Mouse (Mus musculus) lung, postnatal 10 days (tissue): ENCODE data around the gene Polg.
A peak's percentile ranks its signal among the peaks of the same experiment; 100 is the strongest.

Experiments
- DNase-seq: peaks from one replicate; pipeline ENCODE4 v3.0.0; 2021

The Polg gene

DNA sequence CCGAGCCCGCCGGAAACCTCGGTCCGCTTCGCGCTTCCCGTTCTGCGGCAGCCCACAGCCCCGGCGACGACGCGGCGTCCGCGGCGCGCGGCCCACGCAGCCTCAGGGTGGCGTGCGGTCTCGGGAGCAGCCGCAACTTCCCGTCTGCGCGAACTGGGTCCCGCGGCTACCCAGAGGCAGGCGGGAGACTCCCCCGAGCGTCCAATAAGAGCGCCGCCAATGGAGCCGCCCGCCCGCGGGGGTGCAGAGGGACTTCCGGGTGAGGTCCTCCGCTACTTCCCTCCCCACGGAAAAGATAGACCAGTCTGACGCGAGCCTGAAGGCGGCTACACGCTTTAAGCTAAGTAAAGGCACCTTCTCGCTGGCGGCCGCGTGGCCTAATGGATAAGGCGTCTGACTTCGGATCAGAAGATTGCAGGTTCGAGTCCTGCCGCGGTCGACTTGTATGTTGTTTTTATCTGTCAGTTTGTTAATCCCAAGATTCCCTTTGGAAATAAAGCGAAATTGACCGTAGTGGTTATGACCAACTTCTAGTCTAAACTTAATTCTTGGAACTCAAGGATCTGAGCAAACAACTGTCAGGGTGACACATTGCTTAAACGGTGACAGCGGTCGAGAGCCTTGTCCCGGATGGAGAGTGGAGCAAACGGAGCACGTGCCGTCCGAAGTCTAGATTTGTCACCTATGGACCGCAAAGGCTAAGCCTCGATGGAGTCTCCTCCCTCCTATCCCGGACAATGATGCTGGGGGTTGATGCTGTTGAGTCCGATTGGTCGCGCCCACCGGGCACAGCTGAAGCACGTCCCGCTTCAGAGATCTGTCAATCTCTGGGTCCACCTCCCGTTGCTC, at the start of gene Polg:
Gene Polg (minus strand): TSS at position 310 of the 849 bp plus-strand sequence.
- peak; percentile 99 for DNase-seq

DNA sequence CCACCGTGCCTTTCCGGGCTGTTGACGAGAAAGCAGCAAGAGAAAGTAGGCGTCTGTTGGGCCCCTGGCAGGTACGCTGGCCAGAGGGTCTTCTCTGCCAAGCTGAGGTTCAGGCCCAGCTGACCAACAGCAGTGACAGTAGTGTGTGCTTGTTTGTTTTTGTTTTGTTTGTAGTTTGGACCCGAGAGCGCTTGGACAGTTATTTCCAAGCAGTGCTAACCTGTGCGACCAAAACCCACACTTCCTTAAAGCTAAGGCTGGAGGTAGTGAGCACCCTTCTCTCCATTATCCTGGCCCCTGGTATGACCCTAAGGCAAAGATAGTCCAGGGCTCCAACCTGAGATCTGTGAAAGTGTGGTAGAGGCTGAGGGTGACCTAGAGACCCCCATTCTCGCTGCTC, 49.7 kb upstream of the Polg start:
- no peak for DNase-seq

DNA sequence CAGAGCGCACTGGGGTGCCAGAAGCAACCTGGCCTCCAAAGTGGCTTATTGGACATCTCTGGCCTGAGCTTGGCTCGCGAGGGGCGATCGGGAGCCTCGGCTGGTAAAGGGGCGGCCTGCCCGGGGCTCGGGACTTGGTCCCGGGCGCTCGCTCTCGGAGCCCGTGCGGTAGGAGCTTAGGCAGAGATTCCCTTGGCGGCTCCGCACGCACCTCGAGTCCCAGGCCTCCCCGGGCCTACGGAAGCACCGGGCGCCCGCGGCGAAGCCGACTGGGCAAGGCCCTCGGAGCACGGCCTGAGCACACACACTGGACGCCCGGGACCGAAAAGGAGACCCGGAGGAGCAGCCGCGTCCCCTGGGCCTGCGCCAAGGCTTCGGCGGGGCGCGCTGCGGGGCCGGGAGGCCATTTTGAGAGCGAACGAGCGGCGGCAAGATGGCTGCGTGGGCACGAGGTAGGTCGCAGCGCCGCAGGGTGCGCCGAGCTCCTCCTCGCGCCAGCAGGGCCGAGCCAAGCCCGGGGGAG, 49.1 kb upstream of the Polg start:
- DNase-seq: no peak

DNA sequence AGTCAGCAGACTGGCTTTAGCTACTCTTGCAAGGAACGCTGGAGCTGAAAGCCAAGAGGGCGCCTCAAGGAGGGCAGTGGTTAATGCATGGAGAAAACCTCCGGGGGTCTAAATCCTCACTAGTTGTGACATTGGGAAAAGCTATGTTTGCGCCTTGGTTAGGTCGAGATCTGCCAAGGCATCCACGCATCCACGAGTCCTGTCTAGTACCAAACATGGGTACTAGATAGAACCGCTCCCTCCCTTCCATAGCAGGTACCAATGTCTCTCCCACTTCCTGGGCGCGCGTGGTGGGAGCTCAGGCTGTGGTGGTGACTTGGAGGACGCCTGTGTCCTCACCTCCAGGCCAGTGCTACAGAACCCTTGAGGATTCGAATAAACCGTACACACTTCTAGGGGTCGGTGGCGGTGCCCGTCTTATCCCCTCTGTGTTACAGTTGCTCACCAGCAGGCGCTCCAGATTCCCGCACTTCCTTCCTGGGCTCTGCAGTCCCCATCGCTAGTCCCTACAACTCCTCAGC, 48.3 kb upstream of the Polg start:
- no peak for DNase-seq

DNA sequence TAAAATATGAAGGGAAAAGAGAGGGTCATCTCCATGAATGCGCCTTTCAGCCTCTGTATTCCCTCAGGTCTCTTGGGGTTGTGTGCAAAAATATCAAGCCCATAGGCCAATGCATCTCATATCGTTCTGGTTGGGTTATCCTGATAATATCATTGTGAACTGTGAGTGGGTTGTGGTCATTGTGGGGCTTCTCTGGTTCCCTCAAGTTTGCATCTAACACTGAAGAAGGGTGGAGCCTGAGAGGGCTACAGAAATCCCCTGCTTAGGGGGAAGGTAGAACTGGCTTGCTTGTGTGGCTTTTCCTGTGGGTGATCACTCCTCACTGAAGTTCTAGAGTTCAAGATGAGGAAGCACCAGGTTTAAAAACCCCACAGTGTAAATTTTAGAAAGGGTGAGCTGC, 47.3 kb upstream of the Polg start:
- no peak for DNase-seq

DNA sequence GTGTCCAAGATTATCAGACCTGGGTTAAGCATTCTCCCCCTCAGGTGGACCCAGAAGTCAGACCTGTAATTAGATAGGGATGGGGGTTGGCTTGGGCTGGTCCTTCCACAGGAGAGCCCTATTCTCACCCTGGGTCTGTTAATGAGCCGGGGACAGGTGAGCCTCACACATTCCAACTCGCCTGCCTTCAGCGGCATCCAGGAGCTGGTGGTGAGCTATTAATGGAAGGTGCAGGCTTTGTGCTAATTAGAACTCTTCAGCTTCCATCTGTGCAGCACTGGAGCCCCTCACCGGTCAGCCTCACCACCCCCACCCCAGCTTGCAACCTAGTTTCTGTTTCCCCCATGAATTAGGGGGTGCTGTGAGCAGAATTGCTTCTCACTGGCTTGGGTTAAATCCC, 46.3 kb upstream of the Polg start:
- no peak for DNase-seq

DNA sequence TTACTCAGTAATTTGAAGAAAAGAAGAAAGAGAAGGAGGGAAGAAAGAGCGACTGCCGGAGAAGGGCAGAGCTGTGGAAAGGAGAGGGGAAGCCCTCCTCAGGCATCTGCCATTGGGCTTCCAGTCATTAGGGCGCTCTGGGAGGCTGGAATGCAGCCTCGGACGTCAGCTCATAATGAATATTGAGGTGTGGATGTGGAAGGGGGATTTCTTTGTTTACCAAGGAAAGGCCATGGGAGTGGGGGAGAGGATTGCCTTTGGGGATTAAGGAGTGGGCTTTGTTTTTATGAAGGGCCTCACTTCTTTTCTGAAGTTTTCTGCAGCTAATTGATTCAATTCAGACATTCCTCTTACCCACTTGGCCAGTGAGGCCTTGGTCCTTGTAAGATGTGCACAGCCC, 45.5 kb upstream of the Polg start:
- DNase-seq: no peak

DNA sequence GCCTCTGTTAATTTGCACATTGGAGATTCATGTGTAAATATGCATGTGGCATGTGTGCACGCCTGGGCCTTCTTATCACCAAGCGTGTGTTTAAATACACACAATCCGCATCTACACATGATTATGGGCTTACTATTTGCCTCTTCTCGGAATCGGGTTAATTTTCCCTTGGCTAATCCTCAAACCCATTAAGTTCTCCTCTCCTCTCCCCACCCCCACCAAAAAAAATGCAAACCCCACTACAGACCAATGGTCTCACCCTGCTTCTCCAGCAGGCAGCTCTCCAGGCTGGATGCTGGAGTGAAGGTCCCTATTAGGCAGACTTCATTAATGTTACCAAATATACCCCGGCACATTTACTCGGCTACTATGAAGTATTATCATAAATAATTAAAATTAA, 45.0 kb upstream of the Polg start:
- no peak for DNase-seq

DNA sequence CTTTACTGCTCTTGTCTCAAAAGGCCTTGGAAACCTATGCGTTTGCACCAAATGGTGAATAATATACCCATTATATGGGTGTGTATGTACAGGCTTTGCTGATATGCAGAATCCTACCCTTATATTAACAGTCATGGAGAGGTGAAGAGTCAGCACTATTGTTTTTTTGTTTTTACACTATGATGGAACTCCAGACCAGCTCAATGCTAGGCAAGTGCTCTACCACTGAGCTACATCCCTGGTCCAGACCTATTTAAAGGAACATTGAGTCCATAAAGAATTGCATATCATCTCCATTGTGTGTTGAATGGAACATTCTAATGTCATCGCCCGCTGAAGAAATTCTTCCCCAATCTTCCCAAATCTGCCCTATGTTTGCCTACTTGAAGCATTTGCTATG, 44.5 kb upstream of the Polg start:
- no peak for DNase-seq

DNA sequence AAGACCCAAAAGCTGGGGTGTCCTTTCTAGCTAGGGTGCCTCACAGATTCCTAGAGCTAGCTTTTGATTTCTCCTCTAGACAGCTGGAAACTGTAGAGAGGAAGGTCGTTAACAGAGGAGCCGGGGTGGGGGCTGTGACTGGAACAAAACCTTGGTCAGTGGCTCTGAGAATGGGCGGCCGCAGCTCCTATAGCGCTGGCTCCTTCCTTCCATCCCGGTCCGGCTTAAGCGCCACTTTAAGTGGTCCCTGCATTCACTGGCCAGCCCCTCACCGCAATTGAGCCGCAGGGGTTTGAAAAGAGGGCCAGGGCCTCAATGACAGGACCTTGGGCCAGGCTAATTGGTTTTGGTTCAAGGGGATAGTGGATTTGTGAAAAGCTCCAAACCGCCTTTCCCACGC, 43.5 kb upstream of the Polg start:
- DNase-seq: no peak

DNA sequence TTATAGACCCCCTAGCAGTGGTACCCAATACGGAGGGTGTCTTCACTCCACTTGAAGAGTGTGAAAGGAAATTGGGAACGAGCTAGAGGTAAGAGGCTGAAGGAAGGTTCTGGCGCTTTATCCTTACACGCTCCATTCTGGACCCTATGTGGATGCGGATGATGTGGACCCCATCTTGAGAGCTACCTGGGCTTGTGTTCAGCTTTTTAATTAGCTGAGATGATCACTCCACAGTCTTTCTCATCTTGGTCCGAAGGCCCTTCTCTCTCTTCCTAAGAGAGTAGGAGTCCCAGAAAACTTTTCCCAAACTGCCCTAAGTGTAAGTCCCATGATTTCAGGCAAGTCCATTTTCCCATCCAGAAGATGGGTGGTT, 43.1 kb upstream of the Polg start:
- no peak for DNase-seq

DNA sequence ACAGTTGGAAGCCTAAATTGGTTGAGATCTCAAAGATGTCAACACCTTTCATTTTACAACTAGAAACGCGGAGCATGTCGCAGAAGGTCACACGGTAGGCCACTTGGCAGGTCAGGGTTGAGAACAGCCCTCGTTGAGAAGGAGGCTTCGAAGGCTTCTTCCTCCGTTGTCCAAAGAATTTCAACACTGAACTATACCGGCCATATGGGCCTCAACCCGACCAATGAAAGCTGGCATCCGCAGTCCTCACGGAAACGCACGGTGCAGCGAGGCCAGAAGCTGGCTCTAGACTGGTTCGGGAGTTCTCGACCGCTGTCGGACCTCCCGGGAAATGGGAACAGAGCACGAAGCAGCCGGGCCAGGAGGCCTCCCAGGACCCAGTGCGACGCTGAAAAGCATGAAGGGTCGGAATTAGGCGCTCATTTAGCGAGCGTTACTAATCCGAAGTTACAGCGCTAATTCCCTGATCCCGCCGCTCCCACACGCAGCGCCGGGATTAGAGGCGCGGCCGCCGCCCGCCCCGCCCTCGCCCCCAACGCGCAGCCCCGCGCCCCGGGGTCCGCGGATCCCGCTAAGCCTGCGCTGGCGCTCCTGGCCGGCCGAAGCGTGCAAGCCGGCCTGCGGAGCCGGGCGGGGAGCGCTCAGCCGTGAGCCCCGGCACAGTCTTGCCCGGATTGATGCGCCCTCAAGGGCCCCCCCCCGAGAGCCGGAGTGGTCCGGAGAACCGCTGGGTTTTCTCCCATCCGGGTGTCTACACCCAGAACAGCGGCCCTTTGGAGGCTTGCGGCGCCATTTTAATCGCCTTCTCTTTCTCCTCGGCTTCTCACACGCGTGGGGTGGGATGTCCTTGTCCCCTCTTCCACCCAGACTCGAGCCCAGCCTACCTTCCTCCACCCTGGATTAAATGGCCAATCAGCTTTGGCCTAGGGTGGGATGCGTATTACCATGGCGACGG, 42.4 kb upstream of the Polg start:
- DNase-seq: no peak

DNA sequence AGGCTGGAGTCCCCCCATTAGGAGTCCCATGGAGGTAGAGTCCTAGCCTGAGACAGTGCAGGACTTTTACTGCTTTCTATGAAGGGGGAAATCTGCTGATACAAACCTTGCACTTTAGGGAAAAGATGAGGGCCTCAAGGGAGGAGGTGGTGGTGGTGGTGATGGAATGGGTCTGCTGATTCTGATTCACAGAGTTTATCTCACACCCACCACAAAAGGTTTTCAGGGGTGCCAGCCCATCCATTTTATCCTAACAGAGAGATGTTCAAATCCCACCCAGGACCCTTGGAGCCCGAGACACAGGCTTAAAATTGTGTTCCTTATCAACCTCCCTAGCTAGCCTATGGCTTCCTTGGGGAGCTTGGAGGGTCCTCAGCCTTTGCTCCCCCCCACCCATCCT, 41.6 kb upstream of the Polg start:
- DNase-seq: no peak

DNA sequence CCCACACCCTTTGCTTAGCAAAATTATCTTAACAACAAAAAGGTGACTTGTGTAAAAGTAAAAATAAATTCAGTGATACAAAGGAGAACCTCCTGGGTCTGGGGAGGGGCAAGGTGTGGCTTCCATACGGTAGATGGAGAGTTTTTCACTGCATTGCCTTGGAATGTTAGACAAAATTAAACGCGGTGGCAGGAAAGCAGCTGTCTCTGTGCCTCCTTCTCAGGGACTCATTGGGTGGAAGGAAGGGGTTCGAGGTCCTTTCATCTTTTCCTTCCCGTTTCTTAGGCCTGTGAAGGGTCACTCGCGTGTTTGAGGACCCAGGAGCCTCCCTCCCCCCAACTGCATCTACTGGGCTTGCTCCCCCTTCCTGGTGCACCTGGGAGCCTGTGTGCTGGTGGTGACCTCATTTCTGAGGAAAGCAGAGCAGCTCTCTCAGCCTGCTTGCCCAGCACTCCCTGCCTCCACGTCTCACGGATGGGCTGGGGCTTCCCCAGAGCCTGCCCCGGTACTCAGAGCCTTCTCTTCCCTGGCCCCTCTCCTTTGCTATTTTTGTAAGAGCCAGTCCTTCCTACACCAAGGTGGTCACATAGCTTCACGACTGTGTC, 41.0 kb upstream of the Polg start:
- DNase-seq: no peak

DNA sequence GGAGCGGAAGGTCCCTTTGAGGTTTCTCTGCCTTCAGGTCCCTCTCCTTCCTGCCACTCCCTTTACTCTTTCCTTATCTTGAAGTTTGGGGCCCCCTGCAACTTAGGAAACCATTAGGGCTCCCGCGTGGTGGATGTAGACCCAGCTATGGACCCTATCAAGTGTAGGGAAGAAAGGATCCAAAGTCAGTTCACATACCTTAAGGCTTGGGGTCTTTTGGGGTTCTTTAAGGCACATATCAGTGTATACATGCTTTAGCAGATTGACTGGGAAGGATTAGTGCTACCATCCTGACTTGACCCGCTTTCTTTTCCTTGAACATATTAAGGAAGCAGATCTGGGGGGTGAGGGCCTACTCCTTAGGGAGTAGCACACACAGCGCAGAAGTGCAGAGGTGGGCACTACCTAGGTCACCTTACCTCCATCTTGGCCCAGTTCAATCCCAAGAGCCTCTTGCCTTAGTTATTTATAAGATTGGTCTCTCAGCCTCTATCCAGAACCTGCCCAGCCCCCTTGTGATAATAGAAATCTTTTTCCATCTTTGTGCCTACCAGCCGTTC, 40.4 kb upstream of the Polg start:
- no peak for DNase-seq

DNA sequence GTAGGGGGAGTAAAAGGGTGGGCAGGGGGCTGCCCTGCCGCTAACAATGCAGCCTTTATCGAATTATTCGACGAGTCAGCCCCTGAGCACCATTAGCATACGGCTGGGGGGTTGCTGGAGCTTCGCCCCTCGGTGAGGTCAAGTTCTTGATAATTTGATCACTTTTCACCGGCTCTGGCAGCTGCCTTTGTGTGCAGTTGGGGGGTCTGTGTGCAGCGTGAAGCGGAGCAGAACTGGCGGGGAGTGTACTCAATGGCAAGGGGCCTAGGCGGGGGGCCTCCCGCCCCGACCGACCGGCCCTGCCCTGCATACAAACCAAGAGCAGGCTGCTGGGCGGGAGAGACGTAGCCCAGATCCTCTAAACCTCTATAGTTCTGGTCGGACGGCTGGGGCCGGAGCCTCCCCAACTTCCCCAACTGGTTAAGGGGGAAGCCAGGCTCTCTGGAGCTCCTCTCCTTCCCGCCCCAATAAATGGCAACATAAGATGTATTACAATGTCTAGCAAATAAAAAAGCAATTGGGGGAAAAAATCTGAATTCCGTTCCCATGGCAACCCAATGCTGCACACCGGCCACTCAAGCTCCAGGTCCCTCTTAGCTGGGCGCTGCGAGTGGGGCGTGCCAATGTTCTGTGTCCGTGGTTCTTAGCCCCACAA, 39.8 kb upstream of the Polg start:
- DNase-seq: no peak

DNA sequence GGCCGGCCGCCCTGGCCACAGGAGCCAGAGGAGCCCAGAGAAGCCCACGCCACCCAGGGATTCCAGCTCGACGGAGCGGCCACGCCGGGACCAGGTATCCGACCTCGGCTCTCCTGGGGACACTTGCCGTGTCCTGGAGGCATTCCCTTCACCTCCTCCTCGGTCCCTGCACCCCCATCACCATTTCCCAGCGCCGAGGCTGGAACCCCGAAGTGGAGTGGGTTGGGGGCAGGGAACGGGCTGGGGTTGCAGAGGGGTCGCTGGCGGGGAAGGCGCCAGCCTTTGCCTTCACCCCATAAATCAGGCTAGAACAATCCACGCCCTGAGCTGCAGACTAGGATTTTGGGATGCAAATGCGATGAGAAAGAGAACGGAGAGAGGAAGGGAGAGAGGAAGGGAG, 39.2 kb upstream of the Polg start:
- no peak for DNase-seq

DNA sequence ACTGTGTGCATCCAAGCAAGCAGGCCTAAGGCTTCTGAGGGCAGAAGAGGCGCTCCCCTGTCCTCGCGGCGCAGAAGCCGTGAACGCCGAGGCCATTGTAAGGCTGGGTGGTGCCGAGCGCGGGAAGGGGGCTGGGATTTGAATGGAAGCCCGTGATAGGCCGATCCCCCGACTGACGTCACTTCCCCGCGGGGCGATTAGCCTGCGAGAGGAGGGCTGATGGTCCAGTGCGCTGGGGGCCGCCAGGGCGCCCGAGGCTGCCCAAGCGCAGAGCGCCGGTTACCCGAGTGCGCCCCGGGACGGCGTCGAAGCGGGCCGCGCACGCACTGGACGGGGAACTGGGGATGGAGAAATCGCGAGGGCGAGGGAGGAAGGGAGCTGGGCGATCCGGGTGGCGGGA, 38.6 kb upstream of the Polg start:
- DNase-seq: peak; percentile 42

DNA sequence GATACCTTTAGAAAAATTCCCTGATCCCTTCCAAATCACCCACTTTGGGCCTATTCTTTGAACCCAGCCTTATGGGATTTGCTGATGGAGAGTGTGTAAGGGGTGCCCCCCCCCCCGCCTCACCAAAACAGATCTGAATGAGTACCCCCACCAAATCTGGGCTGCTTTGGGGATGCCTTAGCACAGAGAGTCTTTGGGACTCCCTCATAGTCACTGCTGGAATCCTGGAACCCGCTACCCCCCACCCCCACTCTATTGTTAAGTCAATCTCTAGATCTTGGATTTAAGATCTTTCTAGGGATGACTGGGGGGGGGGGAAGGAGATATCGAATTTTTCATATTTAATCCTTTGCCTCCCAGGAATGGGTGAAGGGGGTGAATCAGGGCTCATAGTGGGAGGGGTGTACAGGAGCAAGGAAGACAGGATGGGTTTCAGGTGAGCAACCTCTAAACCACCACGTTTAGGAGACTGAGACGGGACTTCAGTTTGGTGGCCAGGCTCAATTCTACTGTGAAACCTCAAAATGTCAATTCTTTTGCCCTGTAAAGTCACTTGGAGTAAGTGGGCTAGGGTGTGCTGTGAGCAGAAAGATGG, 37.6 kb upstream of the Polg start:
- DNase-seq: no peak

DNA sequence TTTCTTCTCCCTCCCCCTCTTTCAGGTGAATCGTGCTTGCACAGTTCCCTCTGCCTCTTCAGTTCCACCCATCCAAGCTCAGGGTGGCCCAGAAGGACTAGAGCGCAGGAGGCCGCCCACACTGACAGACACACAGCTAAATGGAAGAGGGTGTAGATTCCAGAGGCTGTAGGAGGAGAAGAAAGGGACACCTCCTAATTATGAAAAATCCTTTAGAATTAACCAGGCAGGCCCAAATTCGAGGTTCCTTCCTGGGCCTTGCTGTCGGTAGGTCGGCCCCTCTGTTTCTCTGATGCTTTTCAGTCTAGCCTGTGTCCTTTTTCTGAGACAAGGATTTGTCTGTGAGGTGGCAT, 36.9 kb upstream of the Polg start:
- DNase-seq: no peak

DNA sequence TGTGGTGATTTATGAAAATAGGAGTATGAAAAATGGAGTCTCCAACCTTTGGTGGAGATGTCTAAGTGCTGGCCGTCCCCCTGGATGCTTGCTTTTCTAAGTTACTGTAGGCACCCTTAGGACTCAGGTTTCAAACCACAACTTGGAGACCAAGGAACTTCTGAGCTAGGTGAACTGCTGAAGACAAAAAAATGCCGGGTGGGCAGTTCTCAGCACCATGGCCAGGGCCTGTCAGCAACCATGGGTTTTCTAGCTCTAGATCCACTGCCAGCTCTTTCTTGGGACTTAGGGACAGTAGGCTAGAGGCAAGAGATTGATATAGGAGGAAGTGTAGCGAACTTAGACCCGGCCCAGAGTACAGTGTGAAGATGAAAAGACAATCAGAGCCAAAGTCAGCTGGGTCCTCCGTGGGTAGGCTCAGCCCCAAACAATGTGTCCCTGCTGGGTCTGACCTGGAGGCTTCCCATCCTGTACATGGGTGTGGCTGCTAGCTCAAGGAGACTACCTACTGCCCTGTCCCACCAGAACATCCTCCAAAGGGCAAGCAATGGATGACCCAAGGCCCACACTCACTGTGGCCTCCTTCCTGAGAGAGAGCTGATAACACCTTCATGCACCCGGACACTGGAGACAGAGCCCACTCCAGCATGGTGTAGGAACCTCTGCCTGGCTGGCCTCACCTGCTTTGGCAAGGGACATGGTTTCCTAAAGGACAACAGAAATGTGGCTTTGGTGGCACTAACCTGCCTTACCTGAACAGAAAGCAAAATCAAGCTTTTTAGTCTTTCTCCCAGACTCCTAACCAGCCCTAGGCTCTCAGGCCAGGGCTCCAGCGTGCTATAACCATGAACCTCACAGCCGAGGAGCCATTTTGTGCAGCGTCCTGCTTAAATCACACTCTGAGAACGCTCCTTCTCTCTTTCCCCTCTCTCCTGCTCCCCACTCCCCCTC, 36.3 kb upstream of the Polg start:
- DNase-seq: no peak
